ENCODE assay signal across 17 mouse cellular contexts in the genomic region with DNA sequence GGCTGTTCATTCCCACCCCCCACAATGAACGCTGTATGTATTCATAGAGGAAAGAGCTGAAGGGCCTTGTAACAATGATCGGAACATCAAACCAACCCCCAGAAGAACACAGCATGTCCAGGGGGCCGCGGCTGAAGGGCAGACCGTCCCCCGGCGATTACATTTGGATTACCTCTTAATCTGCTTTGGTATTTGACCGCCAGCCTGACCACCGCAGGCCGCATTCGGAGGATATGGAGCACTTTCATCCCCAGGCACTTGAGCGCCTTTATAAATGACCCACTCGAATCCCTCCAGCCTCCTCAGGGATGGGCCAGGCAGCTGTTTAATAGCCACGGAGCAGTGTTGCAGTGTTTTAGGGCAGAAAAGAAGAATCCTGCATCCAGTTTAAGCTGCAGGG. TPM values are rescaled to one million over a fixed set of nuclear protein-coding genes. Genes with fewer than 3 reads are reported as not detected.
DNase-seq lines count a peak whose midpoint lies in the region; ATAC-seq and TF ChIP-seq lines count a peak whose summit lies in the region.
"Had no signal": no experiment of that assay in that cellular context is flagged by ENCODE, and none has a peak within 500 bp of the region (broad histone marks: within the 10 kb centered on the region; RNA-seq: fewer than 3 reads in every experiment).

No protein-coding gene starts in this region.

- H3K9ac ChIP-seq in heart, embryonic 12.5 days: 0 out of 2 replicates have a peak overlapping the region, but pooled peaks have one; percentile 8
- H3K9ac ChIP-seq in stomach, embryonic 14.5 days (replicated peaks; ENCODE audit: low read depth, low read length): no peak overlapping the region
- no peak overlapping the region for H3K9ac ChIP-seq in stomach, postnatal 0 days (ENCODE audit: low read length)
- H3K9ac ChIP-seq in limb, embryonic 13.5 days: peak overlapping the region; percentile 39
- H3K9ac ChIP-seq in stomach, embryonic 16.5 days (ENCODE audit: low read length): 0 out of 2 replicates have a peak overlapping the region, but pooled peaks have one; percentile 20
- H3K9ac ChIP-seq: heart, embryonic 13.5 days; liver, postnatal 0 days had no signal

- no peak overlapping the region for H3K4me3 ChIP-seq in heart, embryonic 12.5 days
- H3K4me3 ChIP-seq in stomach, embryonic 14.5 days (ENCODE audit: low read depth, low read length): no peak overlapping the region
- no peak overlapping the region for H3K4me3 ChIP-seq in stomach, postnatal 0 days (ENCODE audit: low read depth, low read length)
- no peak overlapping the region for H3K4me3 ChIP-seq in limb, embryonic 13.5 days
- H3K4me3 ChIP-seq in stomach, embryonic 16.5 days (replicated peaks; ENCODE audit: low read length): no peak overlapping the region
- H3K4me3 ChIP-seq: heart, embryonic 13.5 days had no signal

- no peak for DNase-seq in heart, postnatal 25 days (ENCODE audit: low spot score)
- DNase-seq in stomach, postnatal 0 days (ENCODE audit: low spot score): no peak
- no peak for DNase-seq in left cerebral cortex, postnatal 10 days (ENCODE audit: extremely low spot score in 1 of 2, low spot score in 2 of 2)
- no peak for DNase-seq in adipocyte (ENCODE audit: low spot score)
- DNase-seq: cerebellum, adult 9-10 months; kidney, adult 18-20 months; kidney, postnatal 14 days; layer of hippocampus, adult 9-11 months; liver; liver, postnatal 0 days; lung, postnatal 14 days had no signal

- no peaks in the 10 kb centered on the region for H3K9me3 ChIP-seq in heart, embryonic 12.5 days (replicated peaks)
- no peaks in the 10 kb centered on the region for H3K9me3 ChIP-seq in stomach, embryonic 14.5 days (ENCODE audit: control insufficient read depth, low read depth, low read length)
- no peaks in the 10 kb centered on the region for H3K9me3 ChIP-seq in stomach, postnatal 0 days (ENCODE audit: control insufficient read depth, low read length)
- H3K9me3 ChIP-seq in limb, embryonic 13.5 days: no peaks in the 10 kb centered on the region
- H3K9me3 ChIP-seq in stomach, embryonic 16.5 days (replicated peaks; ENCODE audit: control insufficient read depth, low read length): no peaks in the 10 kb centered on the region
- H3K9me3 ChIP-seq: heart, embryonic 13.5 days had no signal

- TF ChIP-seq EP300 in stomach, postnatal 0 days (optimal IDR thresholded peaks at IDR 0.05): no peak

- H3K27me3 ChIP-seq in heart, embryonic 12.5 days (replicated peaks): no peaks in the 10 kb centered on the region; the same call in 1 of the 2 replicates
- H3K27me3 ChIP-seq in stomach, embryonic 14.5 days (ENCODE audit: control insufficient read depth, insufficient read depth, low read length): no peaks in the 10 kb centered on the region
- no peaks in the 10 kb centered on the region for H3K27me3 ChIP-seq in stomach, postnatal 0 days (ENCODE audit: control insufficient read depth, insufficient read depth, low read length)
- no peaks in the 10 kb centered on the region for H3K27me3 ChIP-seq in limb, embryonic 13.5 days
- no peaks in the 10 kb centered on the region for H3K27me3 ChIP-seq in stomach, embryonic 16.5 days (ENCODE audit: control insufficient read depth, insufficient read depth, low read length)
- H3K27me3 ChIP-seq: heart, embryonic 13.5 days had no signal

- 0 out of 2 replicates have a peak, but pooled peaks cover 7% of the 10 kb centered on the region for H3K4me1 ChIP-seq in heart, embryonic 12.5 days (replicated peaks)
- peaks cover 28% of the 10 kb centered on the region for H3K4me1 ChIP-seq in stomach, embryonic 14.5 days (ENCODE audit: control insufficient read depth, insufficient read depth, low read length)
- no peaks in the 10 kb centered on the region for H3K4me1 ChIP-seq in stomach, postnatal 0 days (replicated peaks; ENCODE audit: control insufficient read depth, insufficient read depth)
- H3K4me1 ChIP-seq in limb, embryonic 13.5 days: peaks cover 64% of the 10 kb centered on the region
- peaks cover 28% of the 10 kb centered on the region for H3K4me1 ChIP-seq in stomach, embryonic 16.5 days (ENCODE audit: control insufficient read depth, insufficient read depth, low read length)

- no peak overlapping the region for H3K27ac ChIP-seq in heart, embryonic 12.5 days (ENCODE audit: poor library complexity, severe bottlenecking)
- peak overlapping the region; percentile 15; the same call in 1 of the 2 replicates for H3K27ac ChIP-seq in stomach, embryonic 14.5 days (ENCODE audit: low read length)
- H3K27ac ChIP-seq in stomach, postnatal 0 days (replicated peaks): no peak overlapping the region
- H3K27ac ChIP-seq in limb, embryonic 13.5 days: no peak overlapping the region
- H3K27ac ChIP-seq in stomach, embryonic 16.5 days (ENCODE audit: low read length): no peak overlapping the region
- H3K27ac ChIP-seq: heart, embryonic 13.5 days had no signal

- no peak overlapping the region for H3K4me2 ChIP-seq in heart, embryonic 12.5 days
- no peak overlapping the region for H3K4me2 ChIP-seq in stomach, embryonic 14.5 days (replicated peaks; ENCODE audit: low read depth, low read length)
- H3K4me2 ChIP-seq in stomach, postnatal 0 days (replicated peaks; ENCODE audit: low read depth): no peak overlapping the region
- 0 out of 2 replicates have a peak overlapping the region, but pooled peaks have one; percentile 16 for H3K4me2 ChIP-seq in limb, embryonic 13.5 days (replicated peaks)
- H3K4me2 ChIP-seq in stomach, embryonic 16.5 days (ENCODE audit: low read depth, low read length): no peak overlapping the region
- H3K4me2 ChIP-seq: heart, embryonic 13.5 days had no signal

- peaks cover 9% of the 10 kb centered on the region; the same call in 1 of the 2 replicates for H3K36me3 ChIP-seq in heart, embryonic 12.5 days
- H3K36me3 ChIP-seq in stomach, embryonic 14.5 days (ENCODE audit: control insufficient read depth, insufficient read depth, low read length): no peaks in the 10 kb centered on the region
- H3K36me3 ChIP-seq in stomach, postnatal 0 days (ENCODE audit: control insufficient read depth, insufficient read depth, low read length): no peaks in the 10 kb centered on the region
- peaks cover 8% of the 10 kb centered on the region for H3K36me3 ChIP-seq in limb, embryonic 13.5 days
- 0 out of 2 replicates have a peak, but pooled peaks cover 5% of the 10 kb centered on the region for H3K36me3 ChIP-seq in stomach, embryonic 16.5 days (ENCODE audit: control insufficient read depth, insufficient read depth, low read length)

- WGBS in heart, embryonic 12.5 days: 40% methylated on average over 14 of the region's 14 CpGs
- 27% methylated on average over 14 of the region's 14 CpGs for WGBS in stomach, embryonic 14.5 days
- 46% methylated on average over 14 of the region's 14 CpGs for WGBS in stomach, postnatal 0 days
- 28% methylated on average over 14 of the region's 14 CpGs for WGBS in limb, embryonic 13.5 days
- WGBS in stomach, embryonic 16.5 days: 40% methylated on average over 14 of the region's 14 CpGs

- intact Hi-C loops in heart, postnatal 25 days (cut with DNase I): no loop called here
- intact Hi-C loops in left cerebral cortex, postnatal 10 days (cut with DNase I): no loop called here

- TF ChIP-seq CTCF in stomach, postnatal 0 days (IDR thresholded peaks at IDR 0.05; ENCODE audit: low read depth): no peak

- no peak for ATAC-seq in heart, embryonic 12.5 days (ENCODE audit: insufficient number of reproducible peaks, low FRiP score)
- no peak for ATAC-seq in stomach, embryonic 14.5 days (ENCODE audit: insufficient number of reproducible peaks, insufficient read depth, low FRiP score, low read depth)
- ATAC-seq in stomach, postnatal 0 days (ENCODE audit: low FRiP score, low TSS enrichment): no peak
- no peak for ATAC-seq in limb, embryonic 13.5 days (ENCODE audit: low FRiP score, low read depth)
- no peak for ATAC-seq in stomach, embryonic 16.5 days (ENCODE audit: insufficient read depth, low FRiP score)
- ATAC-seq: CD4-positive, CD25-positive, alpha-beta regulatory T cell, adult 4 months; liver, postnatal 0 days had no signal

RNA-seq across cellular contexts. Expression of a gene that starts 7.0 kb away (rescaled TPM):
- 33.6 and 36.0 TPM in 2 replicates for polyA plus RNA-seq in heart, embryonic 12.5 days (2016; fragmentation: Nextera tagmentation; extraction: Ambion mirVana)
- total RNA-seq in heart, postnatal 25 days (2021): 10 to 100 TPM; 19.5 to 21.5 TPM
- polyA plus RNA-seq in stomach, embryonic 14.5 days (2014; fragmentation: Nextera tagmentation; extraction: Ambion mirVana): 45.3 and 45.4 TPM in 2 replicates
- polyA plus RNA-seq in stomach, postnatal 0 days (2015; fragmentation: Nextera tagmentation; extraction: Ambion mirVana): 28.8 and 30.4 TPM in 2 replicates
- 45.0 and 47.7 TPM in 2 replicates for polyA plus RNA-seq in limb, embryonic 13.5 days (2015; fragmentation: Nextera tagmentation; extraction: Ambion mirVana)
- polyA plus RNA-seq in stomach, embryonic 16.5 days (2015; fragmentation: Nextera tagmentation; extraction: Ambion mirVana): 40.1 and 43.4 TPM in 2 replicates
- total RNA-seq in left cerebral cortex, postnatal 10 days (2021): 10 to 100 TPM; 55.4 to 58.4 TPM

RNA-seq across cellular contexts. Expression of a gene that starts 7.0 kb away (rescaled TPM):
- 15.0 and 15.4 TPM in 2 replicates for polyA plus RNA-seq in heart, embryonic 12.5 days (2016; fragmentation: Nextera tagmentation; extraction: Ambion mirVana)
- total RNA-seq in heart, postnatal 25 days (2021): 10 to 100 TPM in 1 of 2 experiments, 1 to 10 TPM in 1; 9.3 to 10.2 TPM
- 12.2 and 12.5 TPM in 2 replicates for polyA plus RNA-seq in stomach, embryonic 14.5 days (2014; fragmentation: Nextera tagmentation; extraction: Ambion mirVana)
- polyA plus RNA-seq in stomach, postnatal 0 days (2015; fragmentation: Nextera tagmentation; extraction: Ambion mirVana): 6.0 and 6.1 TPM in 2 replicates
- 14.5 and 16.1 TPM in 2 replicates for polyA plus RNA-seq in limb, embryonic 13.5 days (2015; fragmentation: Nextera tagmentation; extraction: Ambion mirVana)
- polyA plus RNA-seq in stomach, embryonic 16.5 days (2015; fragmentation: Nextera tagmentation; extraction: Ambion mirVana): 12.5 and 13.2 TPM in 2 replicates
- 1 to 10 TPM; 5.4 to 5.8 TPM for total RNA-seq in left cerebral cortex, postnatal 10 days (2021)

Comparison
In these comparisons a context has a peak if more than half of its experiments do, and no peak if none do; other contexts are left out.
1. H3K9ac ChIP-seq: peak in heart, embryonic 12.5 days (single experiment), limb, embryonic 13.5 days (single experiment) and stomach, embryonic 16.5 days (single experiment); none in stomach, embryonic 14.5 days (single experiment) and stomach, postnatal 0 days (single experiment).